Mouse (Mus musculus) liver, embryonic 18 days (tissue): Measurements from ENCODE around the gene Gla. TPM values are rescaled to one million over a fixed set of nuclear protein-coding genes. Genes with fewer than 3 reads are reported as not detected.

Experiments used
- polyA plus RNA-seq: library from polyadenylated mRNA; depleted of rRNA; stranded (reverse); fragments of >200 nt; gene quantifications from 2 replicates; pipeline ENCODE4 v1.2.3, GENCODE M21; 2012; rRNA removed

The Gla gene
- polyA plus RNA-seq: 1.8 TPM in 2 replicates

DNA sequence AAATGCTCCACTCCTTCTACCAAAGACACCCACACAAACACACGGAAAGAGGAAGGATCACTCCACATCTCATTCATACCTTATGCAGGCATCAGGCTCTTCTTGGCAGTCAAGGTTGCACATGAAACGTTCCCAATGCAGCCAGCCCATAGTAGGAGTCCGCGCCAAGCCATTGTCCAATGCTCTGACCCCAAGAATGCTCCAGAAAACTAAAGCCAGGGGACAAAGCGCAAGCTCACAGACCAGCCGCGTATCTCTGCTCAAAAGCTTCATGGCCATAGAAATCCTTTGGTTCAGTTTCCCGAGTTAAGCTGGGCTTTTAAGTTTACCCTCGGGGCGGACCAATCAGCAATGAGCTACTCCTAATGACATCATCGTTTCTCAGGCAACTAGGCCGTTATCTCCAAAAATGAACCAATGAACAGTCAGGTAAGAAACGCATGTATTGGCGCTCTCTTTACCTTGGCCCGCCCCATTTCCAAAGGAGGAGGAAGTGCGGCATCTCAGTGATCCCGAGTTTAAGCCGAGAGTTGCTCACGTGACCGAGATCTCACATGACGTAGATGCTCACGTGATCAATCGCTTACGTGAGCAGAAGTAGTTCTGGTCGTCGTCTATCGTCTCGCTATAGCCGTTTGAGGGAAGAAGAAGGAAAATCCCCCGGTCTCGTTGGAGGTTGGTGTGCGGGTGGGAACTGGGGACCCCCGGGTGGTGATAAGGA, at the start of gene Gla, which contains the start of gene Hnrnph2:
Gene Gla, minus strand, starts transcription at position 467 of the 721 bp plus-strand sequence.
Gene Hnrnph2, plus strand, starts transcription at position 521 of the 721 bp plus-strand sequence.

DNA sequence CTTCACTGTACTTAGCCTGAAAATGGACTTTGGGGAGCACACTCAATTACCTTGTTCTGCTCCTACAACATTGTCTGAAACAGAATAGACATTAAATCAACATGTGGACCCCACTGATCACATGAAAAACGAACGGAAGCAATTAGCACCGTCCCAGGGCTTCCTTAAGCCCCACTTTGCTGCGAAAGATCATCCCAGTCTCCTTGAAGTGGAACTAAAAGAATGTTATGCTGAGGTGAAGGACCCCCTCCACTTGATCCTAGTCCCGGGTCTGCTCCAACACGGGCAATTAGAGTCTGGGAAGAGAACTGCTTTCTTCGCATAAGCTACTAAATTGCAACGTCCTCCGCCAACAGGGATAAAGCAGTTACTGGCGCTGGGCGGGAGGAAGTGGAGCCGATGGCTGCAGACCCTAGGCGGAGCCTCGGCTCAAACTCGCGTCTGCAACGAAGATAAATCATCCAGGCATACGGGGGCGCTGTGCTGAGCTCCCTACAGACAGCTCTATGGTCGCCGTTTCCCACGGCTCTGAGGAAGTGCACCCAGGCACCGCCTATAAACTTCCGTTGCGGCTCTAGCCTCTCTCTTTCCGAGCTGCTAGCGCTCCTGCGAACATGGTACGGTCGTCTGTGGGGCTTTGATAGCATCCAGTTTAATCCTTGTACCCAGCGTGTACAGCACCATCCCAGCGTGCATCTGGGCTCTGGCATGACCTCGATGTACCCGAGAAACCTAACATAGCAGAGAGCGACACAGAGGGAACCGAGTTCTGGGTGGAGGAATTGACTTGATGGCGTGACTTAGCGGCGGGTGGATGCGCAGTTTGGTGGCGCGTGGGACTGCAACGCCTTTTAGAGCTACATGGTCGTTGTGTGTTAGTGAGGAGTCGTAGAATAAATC, 15.6 kb downstream of the Gla start, which contains the start of gene Rpl36a:
Gene Rpl36a, plus strand, starts transcription at position 552 of the 900 bp plus-strand sequence.

GRCm38 (mm10) chrX:134582888-134583669, 17.8 kb downstream of the Gla start, which contains the start of gene Btk:
Btk (minus strand) TSS chrX:134583570.

DNA sequence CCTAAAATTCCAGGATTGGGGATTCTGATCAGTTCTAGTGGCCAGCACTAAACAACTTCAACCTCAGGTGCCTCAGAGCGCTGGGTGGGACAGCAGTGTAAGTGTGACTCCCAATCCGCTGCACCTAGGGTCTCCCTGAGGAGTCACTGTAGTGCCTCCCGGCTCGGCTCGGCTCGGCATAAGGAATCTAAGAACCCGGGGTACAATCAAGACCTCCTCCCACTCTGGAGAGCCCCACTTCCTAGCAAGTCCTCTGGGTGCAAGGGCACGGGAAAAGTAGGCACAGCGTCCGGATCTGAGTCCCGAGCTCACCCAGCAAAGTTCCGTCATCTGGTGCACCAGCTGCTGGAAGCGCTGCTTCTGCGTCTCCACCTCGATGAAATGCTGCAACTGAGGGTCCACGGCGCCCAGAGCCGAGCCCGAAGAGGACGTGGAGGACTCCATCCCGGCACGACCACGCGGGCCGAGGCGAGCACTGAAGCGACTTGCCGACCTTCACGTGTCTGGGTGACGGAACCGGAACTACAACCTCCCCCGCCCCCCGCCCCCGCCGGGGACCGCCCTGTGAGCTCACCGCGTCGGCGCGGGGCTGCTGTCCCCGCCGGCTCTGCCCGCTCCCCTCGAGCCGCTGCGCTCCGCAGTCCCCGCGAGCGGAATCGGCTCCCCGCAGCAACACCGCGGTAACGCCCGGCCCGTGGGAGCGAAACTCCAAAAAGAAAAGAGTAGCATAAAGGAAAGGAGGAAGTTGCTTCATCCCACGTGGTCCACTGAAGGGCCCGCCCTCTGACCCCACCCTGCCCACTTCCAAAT, 59.6 kb downstream of the Gla start, which contains the start of gene Timm8a1:
Gene Timm8a1, minus strand, starts transcription at position 721 of the 810 bp plus-strand sequence.

Other genes starting within 250 kb of the Gla start
- gene Drp2, start 196.6 kb downstream of the Gla start, polyA plus RNA-seq: 0.22 TPM in 2 replicates
- not detected in 2 replicates for gene Taf7l, start 124.6 kb downstream of the Gla start, polyA plus RNA-seq
- gene Timm8a1, start 59.3 kb downstream of the Gla start, polyA plus RNA-seq: 22.6 TPM in 2 replicates
- gene Btk, start 17.6 kb downstream of the Gla start, polyA plus RNA-seq: 10.7 and 10.9 TPM in 2 replicates
- gene Rpl36a, start 15.5 kb downstream of the Gla start, polyA plus RNA-seq: 914 and 1,142 TPM in 2 replicates
- gene Hnrnph2, start 54 bp upstream of the Gla start, polyA plus RNA-seq: 35.6 and 36.2 TPM in 2 replicates
- 2.0 and 2.1 TPM in 2 replicates for gene Armcx4, start 85.4 kb upstream of the Gla start, polyA plus RNA-seq
- gene Armcx1, start 116.8 kb upstream of the Gla start, polyA plus RNA-seq: 5.6 and 6.2 TPM in 2 replicates
- gene Armcx6, start 150.3 kb upstream of the Gla start, polyA plus RNA-seq: 3.3 and 3.5 TPM in 2 replicates
- gene Armcx3, start 155.5 kb upstream of the Gla start, polyA plus RNA-seq: 13.6 and 14.2 TPM in 2 replicates
- 6.9 and 7.2 TPM in 2 replicates for gene Armcx2, start 208.1 kb upstream of the Gla start, polyA plus RNA-seq